Comparison of ENCODE assay signal across 26 mouse cellular contexts in genomic region chr2:138675229-138676065, GRCm38 (mm10).
A peak's percentile ranks its signal among the peaks of the same experiment; 100 is the strongest.
DNase-seq lines count a peak whose midpoint lies in the region; ATAC-seq and TF ChIP-seq lines count a peak whose summit lies in the region.
"Had no signal": no experiment of that assay in that cellular context is flagged by ENCODE, and none has a peak within 500 bp of the region (broad histone marks: within the 10 kb centered on the region; RNA-seq: fewer than 3 reads in every experiment).

No protein-coding gene starts in this region.

- no peak overlapping the region for H3K4me2 ChIP-seq in lung, postnatal 0 days (replicated peaks; ENCODE audit: low read depth, low read length)
- H3K4me2 ChIP-seq: embryonic facial prominence, embryonic 13.5 days; forebrain, embryonic 13.5 days; heart, embryonic 13.5 days; hindbrain, embryonic 14.5 days; liver, embryonic 15.5 days; midbrain, embryonic 13.5 days; stomach, embryonic 15.5 days had no signal

- no peaks in the 10 kb centered on the region for H3K36me3 ChIP-seq in lung, postnatal 0 days (ENCODE audit: insufficient read depth, low read length)
- H3K36me3 ChIP-seq: embryonic facial prominence, embryonic 13.5 days; heart, embryonic 13.5 days; liver, embryonic 15.5 days; midbrain, embryonic 13.5 days; stomach, embryonic 15.5 days had no signal

- 0 out of 2 replicates have a peak overlapping the region, but pooled peaks have one; percentile 0 for H3K27ac ChIP-seq in lung, postnatal 0 days (ENCODE audit: low read length)
- H3K27ac ChIP-seq: embryonic facial prominence, embryonic 13.5 days; forebrain, embryonic 13.5 days; gastrocnemius, adult 2 months; heart, embryonic 13.5 days; hindbrain, embryonic 14.5 days; left cerebral cortex, adult 2 months; liver, embryonic 15.5 days; macrophage; midbrain, embryonic 13.5 days; stomach, embryonic 15.5 days had no signal

- H3K27me3 ChIP-seq in lung, postnatal 0 days (replicated peaks; ENCODE audit: insufficient read depth, low read length), result no peaks in the 10 kb centered on the region
- H3K27me3 ChIP-seq: embryonic facial prominence, embryonic 13.5 days; forebrain, embryonic 13.5 days; heart, embryonic 13.5 days; liver, embryonic 15.5 days; midbrain, embryonic 13.5 days; stomach, embryonic 15.5 days had no signal

- H3K9me3 ChIP-seq in lung, postnatal 0 days (ENCODE audit: low read length), result no peaks in the 10 kb centered on the region
- H3K9me3 ChIP-seq: embryonic facial prominence, embryonic 13.5 days; forebrain, embryonic 13.5 days; heart, embryonic 13.5 days; liver, embryonic 15.5 days; midbrain, embryonic 13.5 days; stomach, embryonic 15.5 days had no signal

- no peak for TF ChIP-seq CTCF in lung, postnatal 0 days (IDR thresholded peaks at IDR 0.05)

- H3K9ac ChIP-seq in lung, postnatal 0 days (replicated peaks; ENCODE audit: low read depth), result no peak overlapping the region
- H3K9ac ChIP-seq: embryonic facial prominence, embryonic 13.5 days; forebrain, embryonic 13.5 days; heart, embryonic 13.5 days; hindbrain, embryonic 14.5 days; liver, embryonic 15.5 days; midbrain, embryonic 13.5 days; stomach, embryonic 15.5 days had no signal

- TF ChIP-seq EP300 in lung, postnatal 0 days (IDR thresholded peaks at IDR 0.05), result peak; percentile 24; the same call in 1 of the 2 replicates

- peak; percentile 92 for ATAC-seq in lung, postnatal 0 days
- ATAC-seq: forebrain, embryonic 13.5 days; intestine, postnatal 0 days; midbrain, embryonic 13.5 days had no signal

- 49% methylated on average over 3 of the region's 3 CpGs for WGBS in lung, postnatal 0 days

- H3K4me1 ChIP-seq in lung, postnatal 0 days (ENCODE audit: insufficient read depth, low read depth, low read length), result no peaks in the 10 kb centered on the region
- H3K4me1 ChIP-seq: forebrain, embryonic 13.5 days; heart, embryonic 13.5 days; liver, embryonic 15.5 days; midbrain, embryonic 13.5 days; stomach, embryonic 15.5 days had no signal

- H3K4me3 ChIP-seq in lung, postnatal 0 days (ENCODE audit: low read depth, low read length), result no peak overlapping the region
- H3K4me3 ChIP-seq: embryonic facial prominence, embryonic 13.5 days; erythroblast, embryonic 14.5 days; forebrain, embryonic 13.5 days; gastrocnemius, adult 2 months; heart, embryonic 13.5 days; left cerebral cortex, adult 2 months; liver, embryonic 15.5 days; midbrain, embryonic 13.5 days; stomach, embryonic 15.5 days had no signal

- peak; percentile 5 to 10 for DNase-seq in lung, adult 18-20 months
- no peak for DNase-seq in lung, postnatal 14 days
- peak; percentile 86 for DNase-seq in fibroblast of lung, adult 2 months (ENCODE audit: low read depth)
- peak; percentile 87 for DNase-seq in lung, postnatal 0 days (ENCODE audit: low spot score)
- no peak for DNase-seq in thymus, postnatal 0 days (ENCODE audit: low spot score)
- DNase-seq in layer of hippocampus, postnatal 25 days (ENCODE audit: extremely low spot score in 1 of 2, low spot score in 1 of 2), result no peak
- no peak for DNase-seq in cerebellum, postnatal 4 days (ENCODE audit: low spot score in 2 of 2)
- DNase-seq: adrenal gland, adult 2 months; cerebellum, adult 9-10 months; gastrocnemius, adult 2 months; gastrocnemius, postnatal 36 days; heart, postnatal 10 days; kidney, postnatal 14 days; right cerebral cortex, postnatal 14 days; thymus, postnatal 14 days had no signal

Comparison
In these comparisons a context has a peak if more than half of its experiments do, and no peak if none do; other contexts are left out.
1. DNase-seq: peak in lung, adult 18-20 months (2 of 2), fibroblast of lung, adult 2 months (single experiment) and lung, postnatal 0 days (single experiment); none in lung, postnatal 14 days (single experiment), thymus, postnatal 0 days (single experiment), layer of hippocampus, postnatal 25 days (0 of 2) and cerebellum, postnatal 4 days (0 of 2).